Mouse (Mus musculus): ENCODE results near the gene Erc1.
"Not testable (repeated sequence)": the region's sequence is repeated elsewhere in the genome, so short reads cannot be mapped to it uniquely, and the experiment has no call there.

Gene Erc1

GRCm38 (mm10) chr6:119848034-119848695 is at the start of gene Erc1:
Gene Erc1 (minus strand): TSS chr6:119848167.
- DNase-seq (ENCODE audit: low spot score): peak; percentile 90

GRCm38 (mm10) chr6:119892711-119893110 is 44.7 kb upstream of the Erc1 start:
- no peak for DNase-seq (ENCODE audit: low spot score)

- no peak for DNase-seq (ENCODE audit: low spot score)
Observed at GRCm38 (mm10) chr6:119883151-119883550, 35.2 kb upstream of the Erc1 start.

GRCm38 (mm10) chr6:119864341-119865034 is 16.5 kb upstream of the Erc1 start:
- DNase-seq (ENCODE audit: low spot score): peak; percentile 27

- no peak for DNase-seq (ENCODE audit: low spot score)
Observed at GRCm38 (mm10) chr6:119861519-119861918, 13.6 kb upstream of the Erc1 start.

- DNase-seq (ENCODE audit: low spot score): no peak
Observed at GRCm38 (mm10) chr6:119860236-119860635, 12.3 kb upstream of the Erc1 start.

- DNase-seq (ENCODE audit: low spot score): no peak
Observed at GRCm38 (mm10) chr6:119855471-119855870, 7.5 kb upstream of the Erc1 start.

- no peak for DNase-seq (ENCODE audit: low spot score)
Observed at GRCm38 (mm10) chr6:119854156-119854555, 6.2 kb upstream of the Erc1 start.

GRCm38 (mm10) chr6:119849858-119850257 is 1.9 kb upstream of the Erc1 start:
- no peak for DNase-seq (ENCODE audit: low spot score)

- DNase-seq (ENCODE audit: low spot score): no peak
Observed at GRCm38 (mm10) chr6:119849348-119849709, 1.4 kb upstream of the Erc1 start.

GRCm38 (mm10) chr6:119848696-119849347 is 855 bp upstream of the Erc1 start:
- DNase-seq (ENCODE audit: low spot score): no peak

GRCm38 (mm10) chr6:119847518-119848033 is 391 bp downstream of the Erc1 start:
- DNase-seq (ENCODE audit: low spot score): no peak

- DNase-seq (ENCODE audit: low spot score): no peak
Observed at GRCm38 (mm10) chr6:119846751-119847517, 1.0 kb downstream of the Erc1 start.

- no peak for DNase-seq (ENCODE audit: low spot score)
Observed at GRCm38 (mm10) chr6:119829951-119830350, 18.0 kb downstream of the Erc1 start.

- DNase-seq (ENCODE audit: low spot score): no peak
Observed at GRCm38 (mm10) chr6:119828165-119828564, 19.8 kb downstream of the Erc1 start.

- DNase-seq (ENCODE audit: low spot score): no peak
Observed at GRCm38 (mm10) chr6:119826701-119827100, 21.3 kb downstream of the Erc1 start.

GRCm38 (mm10) chr6:119822216-119822615 is 25.8 kb downstream of the Erc1 start:
- DNase-seq (ENCODE audit: low spot score): no peak

GRCm38 (mm10) chr6:119821158-119821557 is 26.8 kb downstream of the Erc1 start:
- DNase-seq (ENCODE audit: low spot score): no peak

GRCm38 (mm10) chr6:119818541-119818940 is 29.4 kb downstream of the Erc1 start:
- DNase-seq (ENCODE audit: low spot score): no peak

GRCm38 (mm10) chr6:119815426-119815825 is 32.5 kb downstream of the Erc1 start:
- DNase-seq (ENCODE audit: low spot score): no peak

- DNase-seq (ENCODE audit: low spot score): not testable (repeated sequence)
Observed at GRCm38 (mm10) chr6:119813055-119813454, 34.9 kb downstream of the Erc1 start.
